Mouse (Mus musculus): ENCODE results near the gene Samd8. TPM values are rescaled to one million over a fixed set of nuclear protein-coding genes. Genes with fewer than 3 reads are reported as not detected.

The Samd8 gene
- polyA plus RNA-seq, 1 experiment from 2014 or later, result 35.5 TPM

GRCm38 (mm10) chr14:21817453-21817852, 67.1 kb downstream of the Samd8 start:
- no peaks in the 10 kb centered on the region for H3K36me3 ChIP-seq (ENCODE audit: inconsistent target)
- no peak overlapping the region for H3K4me3 ChIP-seq (ENCODE audit: inconsistent target)
- H3K27ac ChIP-seq, result no peak overlapping the region
- WGBS (ENCODE audit: missing documents), result 94% methylated on average over 4 of the region's 4 CpGs
- H3K79me2 ChIP-seq (ENCODE audit: inconsistent target), result no peaks in the 10 kb centered on the region

GRCm38 (mm10) chr14:21820880-21821505, 70.7 kb downstream of the Samd8 start:
- Histone ChIP-seq H3K36me3 (ENCODE audit: inconsistent target) (no peaks in the 10 kb centered on the region), H3K4me3 (ENCODE audit: inconsistent target) (no peak overlapping the region), H3K79me2 (ENCODE audit: inconsistent target) (no peaks in the 10 kb centered on the region), H3K27ac (no peak overlapping the region)
- 79% methylated on average over 4 of the region's 4 CpGs for WGBS (ENCODE audit: missing documents)

DNA sequence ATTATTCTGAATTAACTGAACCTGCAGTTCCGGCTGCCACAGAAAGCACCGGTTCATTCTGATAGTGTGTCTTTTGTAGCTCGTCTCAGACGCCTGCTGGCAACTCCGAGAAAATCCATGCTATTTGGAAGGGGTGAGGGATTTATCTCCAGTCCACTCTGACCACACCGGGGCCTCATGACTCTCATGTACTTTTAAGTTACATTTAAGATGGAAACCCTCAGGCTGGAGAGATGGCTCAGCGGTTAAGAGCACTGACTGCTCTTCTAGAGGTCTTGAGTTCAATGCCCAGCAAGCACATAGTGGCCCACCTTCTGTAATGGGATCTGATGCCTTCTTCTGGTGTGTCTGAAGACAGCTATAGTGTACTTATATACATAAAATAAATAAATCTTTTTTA, 72.0 kb downstream of the Samd8 start:
- H3K4me3 ChIP-seq (ENCODE audit: inconsistent target), result no peak overlapping the region
- peak overlapping the region; percentile 99 for H3K27ac ChIP-seq
- H3K36me3 ChIP-seq (ENCODE audit: inconsistent target), result no peaks in the 10 kb centered on the region
- 95% methylated on average over 7 of the region's 7 CpGs for whole genome bisulfite sequencing (ENCODE audit: missing documents)
- no peaks in the 10 kb centered on the region for H3K79me2 ChIP-seq (ENCODE audit: inconsistent target)

DNA sequence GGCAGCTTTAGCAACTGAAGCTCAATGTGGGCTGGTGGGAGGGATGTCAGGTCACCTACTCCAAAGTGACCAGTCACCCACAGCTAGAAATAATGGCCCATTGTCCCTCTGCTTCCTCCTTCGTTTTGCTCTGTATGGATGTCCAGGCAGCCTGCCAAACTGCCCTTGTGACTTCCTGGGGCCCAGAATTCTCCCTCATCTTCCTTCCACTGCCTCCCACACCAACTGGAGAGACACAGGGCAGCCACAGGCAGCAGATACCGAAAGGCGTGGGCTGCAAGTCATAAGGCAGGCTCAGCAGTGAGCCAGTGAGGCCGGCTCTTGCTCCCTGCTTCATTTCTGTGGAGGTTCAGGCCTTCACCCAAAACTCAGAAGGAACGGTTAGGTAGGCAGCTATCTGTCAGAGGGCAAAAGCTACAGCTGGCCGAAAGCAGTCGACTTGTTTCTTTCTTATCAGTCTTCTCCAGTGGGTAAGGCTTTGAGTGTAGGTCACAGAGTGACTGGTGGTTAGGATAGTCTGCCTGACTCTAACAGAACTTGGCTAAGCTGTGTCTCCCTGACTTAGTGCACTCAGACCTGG, 72.6 kb downstream of the Samd8 start:
- WGBS (ENCODE audit: missing documents), result 3% methylated on average over 7 of the region's 7 CpGs
- H3K27ac ChIP-seq, result peak overlapping the region; percentile 99
- H3K79me2 ChIP-seq (ENCODE audit: inconsistent target), result no peaks in the 10 kb centered on the region
- peak overlapping the region; percentile 4; the same call in 1 of the 2 replicates for H3K4me3 ChIP-seq (ENCODE audit: inconsistent target)
- H3K36me3 ChIP-seq (ENCODE audit: inconsistent target), result no peaks in the 10 kb centered on the region

- Histone ChIP-seq H3K27ac (peak overlapping the region; percentile 99), H3K36me3 (ENCODE audit: inconsistent target) (no peaks in the 10 kb centered on the region), H3K4me3 (ENCODE audit: inconsistent target) (no peak overlapping the region), H3K79me2 (ENCODE audit: inconsistent target) (no peaks in the 10 kb centered on the region)
- 93% methylated on average over 7 of the region's 7 CpGs for WGBS (ENCODE audit: missing documents)
Measured at GRCm38 (mm10) chr14:21823897-21824296, 73.6 kb downstream of the Samd8 start.

- WGBS (ENCODE audit: missing documents), result 100% methylated on average over 2 of the region's 2 CpGs
- H3K4me3 ChIP-seq (ENCODE audit: inconsistent target), result no peak within 1 kb of the TSS
- H3K27ac ChIP-seq, result peak within 1 kb of the TSS; percentile 99
- no peaks in the 10 kb centered on the region for H3K36me3 ChIP-seq (ENCODE audit: inconsistent target)
- H3K79me2 ChIP-seq (ENCODE audit: inconsistent target), result no peaks in the 10 kb centered on the region
Measured at GRCm38 (mm10) chr14:21824938-21825337, 74.6 kb downstream of the Samd8 start, which contains the start of gene Vdac2. Vdac2 (plus strand) TSS chr14:21825238.

- H3K27ac ChIP-seq, result no peak overlapping the region
- no peaks in the 10 kb centered on the region for H3K79me2 ChIP-seq (ENCODE audit: inconsistent target)
- H3K4me3 ChIP-seq (ENCODE audit: inconsistent target), result no peak overlapping the region
- H3K36me3 ChIP-seq (ENCODE audit: inconsistent target), result no peaks in the 10 kb centered on the region
- 95% methylated on average over 8 of the region's 9 CpGs for WGBS (ENCODE audit: missing documents)
Measured at GRCm38 (mm10) chr14:21825786-21826491, 75.6 kb downstream of the Samd8 start.

GRCm38 (mm10) chr14:21830876-21831767, 80.8 kb downstream of the Samd8 start:
- Histone ChIP-seq H3K36me3 (ENCODE audit: inconsistent target) (peaks cover 28% of the 10 kb centered on the region), H3K4me3 (ENCODE audit: inconsistent target) (peak overlapping the region; percentile 100), H3K27ac (peak overlapping the region; percentile 93), H3K79me2 (ENCODE audit: inconsistent target) (peaks cover 47% of the 10 kb centered on the region)
- under 1% methylated on average over 71 of the region's 73 CpGs for WGBS (ENCODE audit: missing documents)

DNA sequence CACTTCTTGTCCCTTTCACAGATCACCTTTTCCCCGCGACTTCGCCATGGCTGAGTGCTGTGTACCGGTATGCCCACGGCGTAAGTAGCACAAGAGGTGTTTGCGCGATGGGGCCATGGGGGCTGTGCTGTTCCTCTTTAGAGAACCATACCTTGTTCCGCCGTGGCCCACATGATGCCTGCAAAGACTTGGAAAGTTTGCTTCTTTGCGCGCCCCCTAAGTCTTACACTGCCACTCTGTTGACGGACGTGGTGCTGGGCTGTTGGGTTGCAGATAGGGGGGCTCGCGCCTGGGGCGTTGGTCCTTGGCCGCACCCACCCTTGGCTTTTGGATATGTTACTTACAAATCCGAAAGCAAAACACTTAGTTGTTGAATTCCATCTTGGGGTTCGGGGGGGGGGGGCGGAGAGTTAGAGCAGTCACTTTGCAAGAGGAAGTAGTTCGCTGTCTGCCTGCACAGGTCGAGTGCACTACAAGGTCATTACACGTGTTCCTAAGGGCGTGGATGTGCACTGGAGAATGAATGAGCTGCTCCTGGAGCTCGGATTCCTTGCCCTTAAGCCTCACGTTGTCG, 81.6 kb downstream of the Samd8 start:
- Histone ChIP-seq H3K27ac (peak overlapping the region; percentile 93), H3K4me3 (ENCODE audit: inconsistent target) (peak overlapping the region; percentile 100), H3K79me2 (ENCODE audit: inconsistent target) (peaks cover 55% of the 10 kb centered on the region), H3K36me3 (ENCODE audit: inconsistent target) (peaks cover 34% of the 10 kb centered on the region)
- under 1% methylated on average over 28 of the region's 28 CpGs for WGBS (ENCODE audit: missing documents)

DNA sequence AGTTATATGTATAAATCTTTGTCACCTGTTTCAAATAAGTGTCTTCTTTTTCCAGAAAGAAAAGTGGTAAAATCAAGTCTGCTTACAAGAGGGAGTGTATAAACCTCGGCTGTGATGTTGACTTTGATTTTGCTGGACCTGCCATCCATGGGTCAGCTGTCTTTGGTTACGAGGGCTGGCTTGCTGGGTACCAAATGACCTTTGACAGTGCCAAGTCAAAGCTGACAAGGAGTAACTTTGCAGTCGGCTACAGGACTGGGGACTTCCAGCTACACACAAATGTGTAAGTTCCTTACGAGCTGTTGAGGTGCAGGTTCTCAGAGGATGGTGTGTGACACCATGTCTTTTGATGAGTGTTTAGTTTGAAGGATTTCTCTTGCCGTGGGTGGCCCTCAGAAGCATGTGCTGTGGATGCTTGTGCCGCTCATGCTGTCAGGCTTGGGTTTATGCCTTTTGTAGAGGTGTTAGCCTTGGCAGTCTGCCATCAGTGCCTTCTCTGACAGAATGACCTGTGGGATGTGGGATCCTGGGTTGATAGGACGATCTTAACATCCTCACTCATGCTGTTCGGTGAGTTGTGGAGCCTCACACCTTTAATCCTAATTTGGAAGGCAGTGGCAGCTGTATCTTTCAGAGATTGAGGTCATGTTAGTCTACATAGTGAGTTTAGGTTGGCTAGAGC, 88.1 kb downstream of the Samd8 start:
- Histone ChIP-seq H3K36me3 (ENCODE audit: inconsistent target) (peaks cover 83% of the 10 kb centered on the region), H3K27ac (no peak overlapping the region), H3K4me3 (ENCODE audit: inconsistent target) (no peak overlapping the region), H3K79me2 (ENCODE audit: inconsistent target) (peaks cover 98% of the 10 kb centered on the region)
- 92% methylated on average over 8 of the region's 8 CpGs for WGBS (ENCODE audit: missing documents)

DNA sequence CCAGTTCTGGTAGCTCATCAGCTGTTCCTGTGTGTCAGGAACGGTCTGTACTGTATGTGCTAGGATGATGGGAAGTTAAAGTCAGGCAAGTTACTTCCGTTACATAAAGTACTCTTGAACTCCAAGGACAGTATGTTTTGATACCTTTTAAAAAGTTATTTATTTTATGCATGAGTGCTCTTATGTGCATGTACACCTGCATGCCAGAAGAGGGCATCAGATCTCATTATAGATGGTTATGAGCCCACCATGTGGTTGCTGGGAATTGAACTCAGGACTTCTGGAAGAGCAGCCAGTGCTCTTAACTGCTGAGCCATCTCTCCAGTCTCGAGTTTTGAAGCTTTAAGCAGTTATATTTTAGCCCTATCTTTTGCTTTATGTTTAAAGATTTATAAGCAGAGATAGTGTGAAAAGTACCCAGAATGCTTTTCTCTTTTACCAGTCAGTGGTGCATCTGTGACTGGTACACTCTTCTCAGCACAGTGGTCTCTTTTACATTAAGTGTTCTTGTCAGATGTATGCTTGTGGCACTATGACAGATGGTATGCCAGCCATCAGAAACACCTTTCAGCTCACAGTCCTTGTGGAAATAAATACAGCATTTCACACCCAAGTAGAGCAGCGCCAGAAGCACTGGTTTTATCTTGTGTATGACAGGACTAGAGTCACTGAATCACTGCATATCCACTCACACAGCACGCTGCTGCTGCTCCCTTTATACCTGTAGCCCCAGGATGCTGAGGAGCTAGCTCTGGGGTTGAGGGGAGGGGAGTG, 91.7 kb downstream of the Samd8 start:
- Histone ChIP-seq H3K79me2 (ENCODE audit: inconsistent target) (peaks cover 84% of the 10 kb centered on the region), H3K36me3 (ENCODE audit: inconsistent target) (peaks cover 82% of the 10 kb centered on the region), H3K4me3 (ENCODE audit: inconsistent target) (no peak overlapping the region), H3K27ac (no peak overlapping the region)
- WGBS (ENCODE audit: missing documents), result 95% methylated on average over 5 of the region's 5 CpGs

DNA sequence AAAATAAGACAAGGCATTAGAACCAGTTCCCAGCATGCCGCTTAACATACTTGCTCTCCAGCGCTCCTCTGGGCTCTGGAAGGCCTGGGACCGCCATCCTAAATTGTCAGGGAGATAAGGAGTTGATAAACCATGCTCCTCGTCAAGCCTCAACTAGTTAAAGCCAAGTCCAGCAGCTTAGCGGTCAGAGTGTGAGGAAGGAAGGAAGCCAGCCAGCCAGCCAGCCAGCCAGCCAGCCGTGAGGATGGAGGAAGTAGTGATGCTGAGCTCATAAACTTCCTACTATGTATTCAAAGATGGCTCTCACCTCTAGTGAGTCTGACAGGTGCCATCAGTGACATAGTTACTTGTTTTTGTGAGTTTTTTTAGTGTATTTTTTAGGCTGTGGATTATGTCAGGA, 92.9 kb downstream of the Samd8 start:
- peaks cover 69% of the 10 kb centered on the region for H3K36me3 ChIP-seq (ENCODE audit: inconsistent target)
- no peak overlapping the region for H3K27ac ChIP-seq
- H3K4me3 ChIP-seq (ENCODE audit: inconsistent target), result no peak overlapping the region
- H3K79me2 ChIP-seq (ENCODE audit: inconsistent target), result peaks cover 75% of the 10 kb centered on the region
- WGBS (ENCODE audit: missing documents), result 60% methylated on average over 6 of the region's 6 CpGs

GRCm38 (mm10) chr14:21846827-21847380, 96.6 kb downstream of the Samd8 start:
- no peak overlapping the region for H3K4me3 ChIP-seq (ENCODE audit: inconsistent target)
- H3K36me3 ChIP-seq (ENCODE audit: inconsistent target), result peaks cover 37% of the 10 kb centered on the region
- peaks cover 39% of the 10 kb centered on the region for H3K79me2 ChIP-seq (ENCODE audit: inconsistent target)
- H3K27ac ChIP-seq, result no peak overlapping the region
- 46% methylated on average over 10 of the region's 10 CpGs for WGBS (ENCODE audit: missing documents)
